ENCODE assay signal across 9 mouse cellular contexts in the genomic region with DNA sequence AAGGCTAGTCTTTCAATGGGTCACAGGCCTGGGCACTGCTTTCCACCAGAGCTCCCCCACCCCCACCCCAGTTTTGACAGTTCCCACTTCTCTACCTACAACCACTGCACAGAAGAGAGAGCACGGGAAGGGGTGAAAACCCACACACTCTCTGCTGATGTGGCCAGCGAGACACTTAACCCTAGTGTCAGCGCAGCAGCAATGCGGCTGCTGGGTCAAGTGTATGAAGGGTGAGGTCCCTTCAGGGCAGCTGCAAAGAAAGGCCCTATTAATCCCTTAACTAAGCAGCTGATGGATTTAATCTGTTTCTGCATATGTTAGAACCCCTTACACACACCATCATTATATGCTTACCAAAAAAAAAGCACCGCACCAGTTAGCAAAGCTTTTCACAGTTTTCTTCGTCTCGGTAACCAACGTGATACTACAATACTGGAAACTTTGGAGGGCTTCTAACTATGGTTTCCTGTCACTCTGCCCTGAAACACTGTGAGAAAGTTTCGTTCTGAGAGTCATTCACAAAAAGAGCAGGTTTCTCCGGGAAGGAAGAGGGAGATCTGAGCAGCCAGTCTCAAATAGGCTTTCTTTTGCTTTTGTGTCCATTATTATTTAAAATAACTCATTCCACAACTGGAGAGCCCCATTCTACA.
A peak's percentile ranks its signal among the peaks of the same experiment; 100 is the strongest.
DNase-seq lines count a peak whose midpoint lies in the region; ATAC-seq lines count a peak whose summit lies in the region.
"Had no signal": no experiment of that assay in that cellular context is flagged by ENCODE, and none has a peak within 500 bp of the region (broad histone marks: within the 10 kb centered on the region; RNA-seq: fewer than 3 reads in every experiment).

No protein-coding gene starts in this region.

- peaks cover 35% of the 10 kb centered on the region for H3K4me1 ChIP-seq in limb, embryonic 13.5 days
- H3K4me1 ChIP-seq in limb, embryonic 10.5 days, result peaks cover 54% of the 10 kb centered on the region
- H3K4me1 ChIP-seq in midbrain, embryonic 14.5 days (ENCODE audit: control insufficient read depth, insufficient read depth, low read length), result peaks cover 19% of the 10 kb centered on the region

- no peak overlapping the region for H3K9ac ChIP-seq in limb, embryonic 13.5 days
- no peak overlapping the region for H3K9ac ChIP-seq in midbrain, embryonic 14.5 days (replicated peaks; ENCODE audit: low read length)

- WGBS in limb, embryonic 13.5 days, result 50% methylated on average over 10 of the region's 10 CpGs
- WGBS in limb, embryonic 10.5 days, result 53% methylated on average over 10 of the region's 10 CpGs
- WGBS in midbrain, embryonic 14.5 days, result 7% methylated on average over 10 of the region's 10 CpGs

- peak overlapping the region; percentile 12; the same call in 1 of the 2 replicates for H3K4me2 ChIP-seq in limb, embryonic 13.5 days (replicated peaks)
- peak overlapping the region; percentile 28 for H3K4me2 ChIP-seq in midbrain, embryonic 14.5 days (ENCODE audit: low read length)

- H3K4me3 ChIP-seq in limb, embryonic 13.5 days, result no peak overlapping the region
- H3K4me3 ChIP-seq in limb, embryonic 10.5 days, result no peak overlapping the region
- H3K4me3 ChIP-seq in midbrain, embryonic 14.5 days (replicated peaks; ENCODE audit: low read depth, low read length), result no peak overlapping the region

- H3K27me3 ChIP-seq in limb, embryonic 13.5 days, result no peaks in the 10 kb centered on the region
- H3K27me3 ChIP-seq in limb, embryonic 10.5 days (ENCODE audit: low read depth, poor library complexity, severe bottlenecking), result peaks cover 8% of the 10 kb centered on the region
- no peaks in the 10 kb centered on the region for H3K27me3 ChIP-seq in midbrain, embryonic 14.5 days (ENCODE audit: control insufficient read depth, insufficient read depth, low read length)

- no peak for DNase-seq in limb, embryonic 10.5 days (ENCODE audit: low spot score)
- peak; percentile 35 for DNase-seq in midbrain, embryonic 14.5 days
- no peak for DNase-seq in cerebellum, adult 9-10 months
- no peak for DNase-seq in c-Kit-positive CD71-positive TER-119-positive erythroid progenitor cells, embryonic 14.5 days (ENCODE audit: low spot score)
- DNase-seq: lung, postnatal 10 days had no signal

- no peak for ATAC-seq in limb, embryonic 13.5 days (ENCODE audit: low FRiP score, low read depth)
- ATAC-seq in common myeloid progenitor, adult 5-6 weeks (replicated peaks; ENCODE audit: low read depth, poor library complexity, severe bottlenecking), result peak; percentile 64
- peak; percentile 25; the same call in 1 of the 2 replicates for ATAC-seq in granulocyte monocyte progenitor cell, adult 5-6 weeks (replicated peaks; ENCODE audit: poor library complexity, severe bottlenecking)
- peak; percentile 40; the same call in 1 of the 2 replicates for ATAC-seq in midbrain, embryonic 14.5 days (ENCODE audit: low FRiP score, low TSS enrichment)

- no peaks in the 10 kb centered on the region for H3K36me3 ChIP-seq in limb, embryonic 13.5 days
- H3K36me3 ChIP-seq in limb, embryonic 10.5 days, result no peaks in the 10 kb centered on the region
- H3K36me3 ChIP-seq in midbrain, embryonic 14.5 days (ENCODE audit: control insufficient read depth, insufficient read depth, low read length), result no peaks in the 10 kb centered on the region

- no peaks in the 10 kb centered on the region for H3K9me3 ChIP-seq in limb, embryonic 13.5 days
- no peaks in the 10 kb centered on the region for H3K9me3 ChIP-seq in limb, embryonic 10.5 days (replicated peaks)
- no peaks in the 10 kb centered on the region for H3K9me3 ChIP-seq in midbrain, embryonic 14.5 days (ENCODE audit: control insufficient read depth, low read length)

- no peak overlapping the region for H3K27ac ChIP-seq in limb, embryonic 13.5 days
- no peak overlapping the region for H3K27ac ChIP-seq in limb, embryonic 10.5 days
- no peak overlapping the region; the same call in 1 of the 2 replicates for H3K27ac ChIP-seq in midbrain, embryonic 14.5 days (replicated peaks; ENCODE audit: low read depth, low read length)
- H3K27ac ChIP-seq: kidney, postnatal 0 days had no signal
